Mouse (Mus musculus) granulocyte monocyte progenitor cell, adult 5-6 weeks (primary cell): ENCODE data around the gene Fam207a. TPM values are rescaled to one million over a fixed set of nuclear protein-coding genes. Genes with fewer than 3 reads are reported as not detected.

Source experiments
- ATAC-seq: replicated peaks from 2 replicates; pipeline ENCODE4 v1.8.0; 2016; ENCODE audit warnings: mild to moderate bottlenecking, moderate TSS enrichment, inconsistent platforms; ENCODE audit not compliant: poor library complexity, severe bottlenecking
- total RNA-seq, 2 experiments: library from RNA; stranded (forward) in 1 of 2; stranded (reverse) in 1 of 2; fragments of 200-712, 200-1000 nt in 1 of 2; fragments of >200 nt in 1 of 2; fragmentation: Nextera tagmentation in 1 of 2; gene quantifications; 2 replicates each; pipeline ENCODE4 v1.2.3; 2014 to 2017

Gene Fam207a
- total RNA-seq, 2 experiments from 2014 or later: 14.6 to 23.5 TPM

DNA sequence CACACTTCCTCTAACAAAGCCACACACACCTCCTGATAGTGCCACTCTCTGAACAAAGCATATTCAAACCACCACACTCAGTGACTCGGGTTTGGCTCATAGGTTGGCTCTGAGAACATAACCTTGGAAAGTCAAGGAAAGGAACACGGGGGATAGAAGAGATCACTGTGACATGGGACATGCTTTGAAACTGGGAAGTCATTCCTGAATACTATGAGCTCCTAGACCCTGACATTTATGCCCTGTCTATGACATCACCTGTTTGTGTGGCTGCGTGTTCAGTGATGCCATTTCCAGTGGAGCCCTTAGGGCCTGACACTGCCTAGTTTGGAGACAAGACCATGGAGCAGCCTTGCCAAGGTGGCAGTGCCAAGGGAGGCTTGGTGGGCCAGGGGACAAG lies 57.9 kb downstream of the Fam207a start:
- ATAC-seq: no peak

DNA sequence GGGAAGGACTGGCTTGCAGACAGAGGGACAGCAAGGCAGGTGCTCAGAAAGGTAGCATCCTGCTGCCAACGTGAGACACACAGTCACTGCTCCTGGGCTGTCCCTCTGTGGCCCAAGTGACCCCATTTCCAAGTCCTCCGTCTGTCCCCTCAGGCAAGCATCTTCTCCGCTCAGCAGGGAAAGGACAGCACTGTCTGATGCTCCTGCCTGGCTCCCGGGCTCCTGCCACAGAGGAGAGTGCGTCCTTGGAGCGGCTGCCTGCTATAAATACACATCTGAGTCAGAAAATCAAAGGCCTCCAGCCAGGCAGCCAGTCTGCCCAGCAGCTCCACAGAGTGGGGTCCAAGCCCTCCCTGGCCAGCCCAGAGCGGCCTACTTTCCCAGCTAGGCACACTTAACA lies 59.1 kb downstream of the Fam207a start:
- ATAC-seq: no peak

DNA sequence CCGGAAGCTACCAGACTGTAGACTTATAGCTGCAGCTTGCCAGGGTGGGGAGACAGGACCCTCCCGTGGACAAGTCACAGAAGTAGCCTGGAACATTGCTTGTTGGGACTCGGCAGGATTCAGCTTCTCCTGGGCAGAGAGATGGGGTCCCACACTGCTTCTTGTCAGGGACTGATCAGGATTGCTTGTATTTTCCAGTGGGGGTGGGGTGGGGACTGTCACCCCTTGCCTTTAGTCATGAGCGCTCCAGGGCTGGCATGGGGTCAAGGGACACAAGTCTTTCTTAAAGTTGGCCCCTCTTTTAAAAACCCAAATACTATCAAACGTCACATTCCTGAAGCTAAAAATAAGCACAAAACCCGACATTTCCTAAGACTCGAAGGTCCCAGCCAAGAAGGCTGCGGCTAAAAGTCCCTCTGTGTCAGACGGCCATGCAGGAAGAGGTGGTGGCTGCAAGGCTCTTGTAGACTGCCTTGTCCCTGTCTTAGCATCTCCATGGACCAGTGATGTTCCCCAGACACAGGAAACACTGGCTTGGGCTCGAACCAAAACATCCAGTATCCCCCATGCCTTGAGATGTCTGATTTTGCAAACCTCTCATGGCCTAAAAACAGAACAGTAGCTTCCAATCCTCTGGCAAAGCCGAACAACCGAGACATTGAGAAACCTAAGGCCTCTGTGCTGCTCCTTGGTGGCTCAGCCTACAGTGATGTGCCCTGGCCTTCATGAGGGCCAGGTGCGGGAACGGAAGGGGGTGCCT lies 60.2 kb downstream of the Fam207a start:
- no peak for ATAC-seq

DNA sequence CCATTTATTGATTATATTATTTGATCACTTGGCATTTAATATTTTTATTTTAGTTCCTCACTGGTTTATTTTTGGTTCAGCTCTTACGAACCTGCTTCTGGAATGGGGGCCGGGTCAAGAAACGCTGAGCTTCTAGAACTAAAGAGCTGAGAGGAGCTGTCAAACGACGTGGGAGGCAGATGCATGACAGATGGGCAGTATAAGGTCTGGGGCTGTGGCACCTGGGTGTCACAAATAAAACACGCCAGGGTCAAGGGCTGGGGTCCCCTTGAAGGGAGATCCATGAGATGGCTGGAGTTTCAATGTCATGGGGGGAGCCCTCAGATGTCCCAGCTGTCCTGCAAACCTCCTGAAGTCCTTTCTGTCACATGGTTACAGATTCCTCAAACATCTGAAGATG lies 60.8 kb downstream of the Fam207a start:
- ATAC-seq: no peak

DNA sequence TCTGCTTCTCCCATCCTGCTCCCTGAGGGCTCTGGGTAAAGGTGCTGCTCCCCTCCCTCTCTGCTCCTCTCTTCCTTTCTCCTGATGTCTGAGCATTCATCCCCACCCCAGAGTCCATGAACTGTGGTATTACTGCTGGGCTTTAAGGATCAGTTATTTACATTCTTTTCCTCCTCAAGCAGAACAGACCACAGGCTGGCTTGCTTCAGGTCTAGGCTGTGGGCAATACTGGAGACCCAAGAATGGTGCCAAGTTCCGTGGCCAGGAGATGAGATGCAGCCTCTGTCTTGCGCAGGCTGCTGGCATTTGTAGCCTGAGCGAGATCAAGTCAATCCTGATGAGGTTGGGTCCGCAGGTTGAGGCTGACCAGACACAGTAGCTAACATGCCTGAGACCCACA lies 63.8 kb downstream of the Fam207a start:
- ATAC-seq: no peak

DNA sequence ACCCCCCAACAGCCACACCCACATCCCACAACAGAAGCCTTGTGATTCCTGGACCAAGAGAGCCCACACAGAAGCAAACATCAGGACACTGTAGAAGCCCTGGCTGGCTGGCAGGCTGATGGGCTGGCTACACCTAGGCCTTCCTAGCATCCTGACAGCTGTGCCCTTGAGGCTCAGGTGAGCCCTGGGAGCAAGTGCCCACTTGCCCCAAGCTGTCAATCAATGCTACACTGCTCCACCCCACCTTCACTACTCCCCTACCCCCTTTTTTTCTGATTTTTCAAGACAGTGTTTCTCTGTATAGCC lies 65.5 kb downstream of the Fam207a start:
- no peak for ATAC-seq

DNA sequence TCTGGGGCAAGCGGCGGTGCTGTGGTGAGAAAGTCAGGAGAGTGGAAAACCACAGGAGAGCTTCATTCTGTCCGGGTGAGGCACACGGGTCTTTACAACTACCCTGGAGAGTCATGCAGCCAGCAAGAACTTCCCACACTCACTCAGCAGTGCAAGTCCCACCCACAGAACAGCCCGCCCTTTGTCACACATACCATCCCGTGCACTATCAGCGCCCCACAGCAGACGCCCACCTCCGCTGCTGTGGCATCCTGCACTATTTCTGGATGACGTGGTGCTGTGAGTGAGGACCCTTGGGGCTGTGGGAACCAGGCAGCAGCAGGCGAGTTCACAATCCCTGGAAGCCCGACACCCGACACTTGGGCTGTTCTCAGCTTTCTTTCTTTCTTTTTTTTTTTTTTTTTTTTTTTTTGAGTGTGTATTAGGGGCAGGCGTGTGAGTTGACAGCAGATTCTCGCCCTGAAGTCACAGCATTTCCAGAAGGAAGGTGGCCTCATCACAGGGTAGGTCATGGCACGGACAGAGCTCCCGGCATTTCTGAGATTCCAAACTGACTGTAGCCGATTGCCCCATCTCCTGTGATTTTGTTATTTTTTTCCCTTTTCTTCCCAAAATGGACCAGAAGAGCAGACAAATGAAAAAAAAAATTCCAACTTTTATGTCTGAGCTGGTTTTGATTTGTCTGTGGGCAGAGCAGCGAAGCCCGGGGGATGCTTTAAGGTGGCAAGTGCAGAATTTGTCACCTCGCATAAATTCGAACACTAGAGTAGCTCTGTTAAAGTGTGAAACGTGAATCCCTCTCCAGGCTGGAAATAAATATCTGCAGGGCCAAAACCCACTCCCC lies 66.0 kb downstream of the Fam207a start:
- no peak for ATAC-seq

DNA sequence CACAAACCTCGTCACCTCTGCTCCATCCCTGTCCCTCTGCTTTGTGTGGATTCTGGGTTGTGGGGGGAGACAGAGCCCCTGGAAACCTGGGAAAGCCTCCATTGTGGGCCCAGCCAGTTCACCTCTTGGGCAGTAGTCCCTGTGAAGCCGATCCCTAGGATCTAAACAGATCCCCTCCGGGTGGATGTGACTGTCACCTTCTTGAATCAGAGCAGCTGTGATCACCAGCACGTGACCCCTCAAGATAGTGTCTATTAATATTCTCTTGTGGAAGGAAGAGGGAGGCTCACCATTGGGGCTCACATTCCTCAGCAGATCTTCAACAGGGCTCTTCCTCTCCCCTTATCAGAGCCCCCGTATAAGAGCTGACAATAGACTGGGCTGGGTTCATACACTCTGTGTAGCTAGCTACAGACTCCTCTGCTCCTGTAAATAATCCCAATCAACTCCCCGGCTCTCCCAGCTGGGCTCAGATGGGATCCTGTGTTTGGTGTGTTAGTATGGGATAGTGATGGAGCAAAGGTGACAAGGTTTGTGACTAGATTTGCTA lies 66.8 kb downstream of the Fam207a start:
- no peak for ATAC-seq

DNA sequence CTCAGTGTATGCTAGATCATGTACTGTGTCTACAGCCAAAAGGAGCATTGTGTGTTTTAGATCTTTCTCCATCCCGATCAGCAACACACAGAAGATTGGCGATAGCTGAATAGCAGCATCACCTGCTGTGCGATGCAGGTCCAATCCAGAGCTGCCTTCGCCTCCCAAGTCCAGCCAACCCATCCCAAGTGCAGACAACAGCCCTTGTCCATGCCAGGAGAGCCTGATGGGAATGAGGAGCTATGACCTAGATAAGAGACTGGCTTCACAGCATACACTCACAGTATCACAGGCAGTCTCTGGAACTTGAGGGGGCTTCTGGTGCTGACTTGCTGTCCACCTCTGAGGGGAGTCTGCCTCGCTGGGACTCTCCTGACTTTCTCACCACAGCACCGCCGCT lies 67.4 kb downstream of the Fam207a start:
- no peak for ATAC-seq

DNA sequence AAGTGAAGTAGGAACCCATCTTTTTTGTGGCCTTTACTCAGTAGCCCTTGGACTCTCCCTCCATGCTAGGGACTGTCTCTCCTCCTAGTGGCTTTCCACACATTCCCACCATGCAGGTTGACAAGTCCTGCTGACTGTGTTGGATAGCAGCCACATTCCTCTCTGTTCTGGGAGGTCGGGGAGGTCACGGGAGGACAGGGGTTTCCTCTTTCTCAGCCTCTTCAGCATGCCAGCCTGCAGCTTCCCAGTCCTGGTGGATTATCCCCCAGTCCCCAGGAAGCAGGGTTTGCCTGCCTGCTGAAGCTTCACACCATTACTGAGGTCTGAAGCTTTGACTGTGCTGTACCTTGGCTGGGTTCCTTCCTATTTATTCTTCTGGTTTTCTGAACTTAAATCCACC lies 67.8 kb downstream of the Fam207a start:
- no peak for ATAC-seq

DNA sequence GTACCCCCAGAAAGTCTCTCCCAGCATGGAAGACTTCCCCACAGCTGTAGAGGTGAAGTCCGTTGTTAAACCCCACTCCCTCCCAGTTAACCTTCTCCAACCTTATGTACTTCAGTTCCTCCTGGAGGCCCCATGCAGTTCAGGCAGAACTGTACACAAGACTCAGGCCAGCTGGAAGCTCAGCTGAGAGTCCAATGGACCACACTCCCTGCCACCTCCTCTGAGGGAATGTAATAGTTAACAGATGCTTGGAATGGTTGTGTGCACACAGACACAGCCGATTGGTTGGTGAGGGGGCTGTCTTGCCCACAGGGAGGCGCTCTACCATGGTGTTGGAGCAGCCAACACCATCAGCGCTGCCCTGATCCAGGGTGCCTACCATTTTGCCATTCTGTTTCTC lies 73.3 kb downstream of the Fam207a start:
- ATAC-seq: no peak

DNA sequence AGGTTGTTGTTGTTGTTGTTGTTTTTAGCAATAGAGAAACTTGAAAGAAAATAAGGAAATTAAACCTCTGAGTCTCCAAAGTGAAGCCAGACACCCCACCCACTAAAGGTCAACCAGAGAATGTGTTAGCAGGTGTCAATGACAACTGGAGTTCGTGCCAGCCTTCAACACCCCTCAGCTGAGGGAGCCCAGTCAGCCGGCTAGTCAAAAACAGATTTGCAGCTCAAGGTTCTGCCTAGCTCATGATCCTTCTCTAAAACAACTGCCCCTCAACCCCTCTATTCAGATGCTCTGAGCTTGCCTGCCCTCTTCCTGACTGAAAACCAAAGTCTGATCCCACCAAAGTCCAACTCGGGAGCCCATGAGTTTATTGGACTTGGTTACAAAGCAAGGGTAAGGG lies 73.8 kb downstream of the Fam207a start:
- no peak for ATAC-seq

DNA sequence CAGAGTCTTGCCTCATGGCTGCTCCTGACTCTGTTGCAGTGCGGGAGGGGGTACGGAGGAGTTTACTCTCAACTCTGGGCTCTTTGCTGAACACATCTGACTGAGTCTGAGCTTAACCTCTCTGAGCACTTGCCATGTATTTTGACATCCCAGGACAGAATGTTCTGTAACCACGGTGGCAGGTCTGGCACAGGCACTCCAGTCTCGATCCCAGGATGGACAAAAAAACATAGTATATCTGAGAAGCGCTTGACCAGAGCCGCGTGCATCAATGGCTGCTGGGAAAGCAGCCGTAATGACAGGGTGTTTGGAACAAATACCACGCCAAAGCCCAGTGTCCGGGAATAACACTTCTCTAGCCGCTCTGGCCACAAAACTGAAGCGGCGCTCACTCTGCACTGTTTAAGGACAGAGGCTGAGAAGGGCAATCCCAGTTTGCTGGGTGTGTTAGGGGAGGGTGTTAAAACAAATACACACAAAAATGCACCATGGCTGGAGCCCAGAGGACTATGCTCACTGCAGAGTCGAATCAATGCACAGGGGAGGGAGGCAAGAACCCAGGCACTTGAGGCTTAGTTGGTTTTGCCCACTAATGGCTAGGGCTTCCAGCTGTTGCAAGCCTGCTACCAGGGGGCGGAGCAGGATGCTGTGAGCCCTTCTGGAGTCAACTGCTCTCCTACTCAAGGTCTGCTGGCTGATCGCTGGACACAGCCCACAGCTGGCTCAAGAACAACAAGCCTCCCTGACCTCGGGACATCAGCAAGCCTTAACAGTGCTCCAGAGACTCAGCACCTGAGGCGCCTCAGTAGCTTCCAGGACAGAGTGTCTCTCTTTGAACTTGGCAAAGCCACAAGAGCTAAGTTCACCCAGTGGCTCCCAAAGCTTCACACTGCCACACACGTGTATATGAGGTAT lies 74.5 kb downstream of the Fam207a start:
- no peak for ATAC-seq

DNA sequence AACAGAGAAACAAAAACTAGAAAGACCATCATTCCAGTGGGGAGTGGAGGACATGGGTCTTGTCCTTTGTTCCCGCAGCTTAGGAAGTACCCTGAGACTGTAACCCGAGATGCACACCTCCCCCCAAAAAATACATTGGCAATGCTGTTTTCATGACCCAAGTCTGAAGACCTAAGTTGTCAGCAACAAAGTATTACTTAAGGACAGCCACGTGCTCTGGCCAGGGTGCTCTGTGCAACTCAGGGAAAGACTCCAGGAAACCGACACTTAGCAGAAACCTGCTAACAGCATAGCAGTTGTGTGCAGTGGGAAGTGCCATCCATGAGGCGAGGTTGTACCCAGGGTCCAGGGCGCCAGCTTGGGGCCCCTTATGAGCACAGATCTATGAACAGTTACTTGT lies 75.3 kb downstream of the Fam207a start:
- no peak for ATAC-seq

DNA sequence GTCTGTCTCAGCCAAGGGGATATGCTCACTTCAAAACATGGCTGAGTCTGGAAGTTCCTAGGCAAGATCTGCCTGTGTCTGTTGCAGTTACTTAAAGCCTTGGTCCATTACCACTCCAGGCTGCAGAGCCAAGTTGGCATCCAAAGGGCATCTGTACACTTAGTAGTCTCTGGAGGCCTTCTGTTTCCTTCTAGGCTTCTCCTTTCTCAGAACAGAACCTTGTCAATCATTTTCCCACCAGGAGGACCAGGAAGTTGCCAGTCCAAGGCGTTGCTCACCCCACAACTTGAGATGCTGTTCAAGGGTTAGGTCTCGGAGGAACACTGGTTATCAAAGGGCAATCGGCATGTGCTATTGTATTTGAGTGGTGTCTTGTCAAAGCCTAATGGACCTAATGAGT lies 76.6 kb downstream of the Fam207a start:
- ATAC-seq: no peak

DNA sequence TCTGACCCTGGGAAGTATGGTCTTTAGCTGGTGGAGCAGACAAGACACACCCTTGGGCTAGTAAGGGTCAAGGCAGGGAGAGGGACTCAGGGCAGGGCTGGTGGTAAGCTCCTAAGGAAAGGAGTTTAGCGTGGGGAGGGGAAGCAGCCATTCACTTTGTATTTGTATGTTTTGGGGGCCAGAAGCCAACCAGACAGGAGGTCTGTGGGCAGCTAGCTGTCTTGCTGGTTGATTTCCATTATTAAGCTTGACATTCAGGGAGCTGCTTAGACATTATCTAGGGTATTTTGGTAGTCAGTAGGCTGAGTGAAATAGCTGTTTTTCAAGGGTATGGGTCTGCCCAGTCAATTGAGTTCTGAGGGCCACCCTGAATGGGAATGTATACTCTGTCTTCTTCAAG lies 77.6 kb downstream of the Fam207a start:
- ATAC-seq: no peak

Other genes starting within 250 kb of the Fam207a start
- gene Adarb1, start 97.5 kb downstream of the Fam207a start, total RNA-seq (2014; fragmentation: Nextera tagmentation): 1.7 TPM in 1 of 2 replicates, not detected in the other
- 0.72 and 2.4 TPM in 2 replicates for gene Adarb1, start 97.5 kb downstream of the Fam207a start, total RNA-seq (2017)
- 17.1 and 28.9 TPM in 2 replicates for gene Itgb2, start 14.5 kb upstream of the Fam207a start, total RNA-seq (2014; fragmentation: Nextera tagmentation)
- gene Itgb2, start 14.5 kb upstream of the Fam207a start, total RNA-seq (2017): 32.0 and 36.6 TPM in 2 replicates
- 36.6 and 39.0 TPM in 2 replicates for gene Pttg1ip, start 65.9 kb upstream of the Fam207a start, total RNA-seq (2014; fragmentation: Nextera tagmentation)
- 34.6 and 37.0 TPM in 2 replicates for gene Pttg1ip, start 65.9 kb upstream of the Fam207a start, total RNA-seq (2017)
- gene Sumo3, start 90.3 kb upstream of the Fam207a start, total RNA-seq (2014; fragmentation: Nextera tagmentation): 60.0 and 78.8 TPM in 2 replicates
- 197 and 205 TPM in 2 replicates for gene Sumo3, start 90.3 kb upstream of the Fam207a start, total RNA-seq (2017)
- not detected in 2 replicates for gene Gm49325, start 90.4 kb upstream of the Fam207a start, total RNA-seq (2014; fragmentation: Nextera tagmentation)
- gene Gm49325, start 90.4 kb upstream of the Fam207a start, total RNA-seq (2017): 1.6 TPM in 1 of 2 replicates, not detected in the other
- 39.6 and 42.0 TPM in 2 replicates for gene Ube2g2, start 106.5 kb upstream of the Fam207a start, total RNA-seq (2014; fragmentation: Nextera tagmentation)
- gene Ube2g2, start 106.5 kb upstream of the Fam207a start, total RNA-seq (2017): 29.5 and 53.3 TPM in 2 replicates
- 0.90 TPM in 1 of 2 replicates, not detected in the other for gene Tspear, start 170.8 kb upstream of the Fam207a start, total RNA-seq (2014; fragmentation: Nextera tagmentation)
- gene Tspear, start 170.8 kb upstream of the Fam207a start, total RNA-seq (2017): 0.05 TPM in 1 of 2 replicates, not detected in the other
- not detected in 2 replicates for gene Gm19402, start 175.0 kb upstream of the Fam207a start, total RNA-seq (2014; fragmentation: Nextera tagmentation)
- gene Gm19402, start 175.0 kb upstream of the Fam207a start, total RNA-seq (2017): not detected in 2 replicates
- gene Gm9508, start 181.4 kb upstream of the Fam207a start, total RNA-seq (2014; fragmentation: Nextera tagmentation): not detected in 2 replicates
- not detected in 2 replicates for gene Gm9508, start 181.4 kb upstream of the Fam207a start, total RNA-seq (2017)
- gene Gm10272, start 190.8 kb upstream of the Fam207a start, total RNA-seq (2014; fragmentation: Nextera tagmentation): not detected in 2 replicates
- not detected in 2 replicates for gene Gm10272, start 190.8 kb upstream of the Fam207a start, total RNA-seq (2017)
- not detected in 2 replicates for gene Gm10024, start 195.7 kb upstream of the Fam207a start, total RNA-seq (2014; fragmentation: Nextera tagmentation)
- gene Gm10024, start 195.7 kb upstream of the Fam207a start, total RNA-seq (2017): not detected in 2 replicates
- gene Gm10142, start 200.0 kb upstream of the Fam207a start, total RNA-seq (2014; fragmentation: Nextera tagmentation): not detected in 2 replicates
- not detected in 2 replicates for gene Gm10142, start 200.0 kb upstream of the Fam207a start, total RNA-seq (2017)
- not detected in 2 replicates for gene Krtap12-1, start 204.8 kb upstream of the Fam207a start, total RNA-seq (2014; fragmentation: Nextera tagmentation)
- not detected in 2 replicates for gene Krtap12-1, start 204.8 kb upstream of the Fam207a start, total RNA-seq (2017)
- not detected in 2 replicates for gene Gm10100, start 210.7 kb upstream of the Fam207a start, total RNA-seq (2014; fragmentation: Nextera tagmentation)
- gene Gm10100, start 210.7 kb upstream of the Fam207a start, total RNA-seq (2017): not detected in 2 replicates
- gene Gm18596, start 226.9 kb upstream of the Fam207a start, total RNA-seq (2014; fragmentation: Nextera tagmentation): not detected in 2 replicates
- gene Gm18596, start 226.9 kb upstream of the Fam207a start, total RNA-seq (2017): not detected in 2 replicates
- not detected in 2 replicates for gene Gm9736, start 235.6 kb upstream of the Fam207a start, total RNA-seq (2014; fragmentation: Nextera tagmentation)
- gene Gm9736, start 235.6 kb upstream of the Fam207a start, total RNA-seq (2017): not detected in 2 replicates
- not detected in 2 replicates for gene Gm3233, start 243.9 kb upstream of the Fam207a start, total RNA-seq (2014; fragmentation: Nextera tagmentation)
- gene Gm3233, start 243.9 kb upstream of the Fam207a start, total RNA-seq (2017): not detected in 2 replicates